8 mouse cellular contexts compared by ENCODE assay signal in genomic region chr13:14040186-14040585, GRCm38 (mm10). TPM values are rescaled to one million over a fixed set of nuclear protein-coding genes. Genes with fewer than 3 reads are reported as not detected.
DNase-seq lines count a peak whose midpoint lies in the region; ATAC-seq and TF ChIP-seq lines count a peak whose summit lies in the region.

No protein-coding gene starts in this region.

- H3K9ac ChIP-seq in embryonic facial prominence, embryonic 15.5 days, result 0 out of 2 replicates have a peak overlapping the region, but pooled peaks have one; percentile 77
- H3K9ac ChIP-seq in intestine, embryonic 15.5 days, result no peak overlapping the region
- peak overlapping the region; percentile 88 for H3K9ac ChIP-seq in neural tube, embryonic 13.5 days

- no peak for ATAC-seq in embryonic facial prominence, embryonic 15.5 days (ENCODE audit: insufficient number of reproducible peaks, low FRiP score, low TSS enrichment, low read depth)
- peak; percentile 65 for ATAC-seq in intestine, embryonic 15.5 days
- ATAC-seq in neural tube, embryonic 13.5 days (ENCODE audit: low read depth), result no peak

- peaks cover 36% of the 10 kb centered on the region for H3K79me3 ChIP-seq in C2C12 (ENCODE audit: low read depth)

- no peaks in the 10 kb centered on the region for H3K27me3 ChIP-seq in C2C12 (ENCODE audit: control insufficient read depth, insufficient read depth, insufficient read length)
- H3K27me3 ChIP-seq in embryonic facial prominence, embryonic 15.5 days, result no peaks in the 10 kb centered on the region
- no peaks in the 10 kb centered on the region for H3K27me3 ChIP-seq in intestine, embryonic 15.5 days (replicated peaks)
- 0 out of 2 replicates have a peak, but pooled peaks cover 4% of the 10 kb centered on the region for H3K27me3 ChIP-seq in neural tube, embryonic 13.5 days

- WGBS in embryonic facial prominence, embryonic 15.5 days, result 29% methylated on average over 5 of the region's 5 CpGs
- WGBS in intestine, embryonic 15.5 days, result 15% methylated on average over 5 of the region's 5 CpGs
- WGBS in neural tube, embryonic 13.5 days, result 22% methylated on average over 5 of the region's 5 CpGs

- peak overlapping the region; percentile 87 for H3K4me2 ChIP-seq in embryonic facial prominence, embryonic 15.5 days (replicated peaks)
- peak overlapping the region; percentile 87 for H3K4me2 ChIP-seq in intestine, embryonic 15.5 days (replicated peaks)
- H3K4me2 ChIP-seq in neural tube, embryonic 13.5 days, result peak overlapping the region; percentile 90

- DNase-seq in embryo, embryonic 10.5 days (ENCODE audit: low spot score), result peak; percentile 4
- DNase-seq in embryo, embryonic 9.5 days (ENCODE audit: extremely low spot score), result no peak
- no peak for DNase-seq in urinary bladder, postnatal 10 days (ENCODE audit: low spot score)
- no peak for DNase-seq in cerebellum, postnatal 25 days

- peaks cover 41% of the 10 kb centered on the region for H3K79me2 ChIP-seq in C2C12 (ENCODE audit: control insufficient read depth, insufficient read depth)

- H3K4me3 ChIP-seq in C2C12 (ENCODE audit: insufficient read depth, poor library complexity, severe bottlenecking), result peak overlapping the region; percentile 53
- H3K4me3 ChIP-seq in embryonic facial prominence, embryonic 15.5 days (replicated peaks), result peak overlapping the region; percentile 78
- peak overlapping the region; percentile 52 for H3K4me3 ChIP-seq in intestine, embryonic 15.5 days (replicated peaks)
- peak overlapping the region; percentile 65 for H3K4me3 ChIP-seq in neural tube, embryonic 13.5 days

- H3K4me1 ChIP-seq in embryonic facial prominence, embryonic 15.5 days, result peaks cover 13% of the 10 kb centered on the region
- H3K4me1 ChIP-seq in intestine, embryonic 15.5 days (replicated peaks), result peaks cover 7% of the 10 kb centered on the region; the same call in 1 of the 2 replicates
- peaks cover 30% of the 10 kb centered on the region for H3K4me1 ChIP-seq in neural tube, embryonic 13.5 days (replicated peaks)

- no peak overlapping the region for H3ac ChIP-seq in C2C12 (ENCODE audit: control insufficient read depth, insufficient read length, low read depth)

- H3K27ac ChIP-seq in embryonic facial prominence, embryonic 15.5 days (replicated peaks), result peak overlapping the region; percentile 96
- peak overlapping the region; percentile 91; the same call in 1 of the 2 replicates for H3K27ac ChIP-seq in intestine, embryonic 15.5 days
- H3K27ac ChIP-seq in neural tube, embryonic 13.5 days (replicated peaks), result peak overlapping the region; percentile 96

- no peaks in the 10 kb centered on the region for H3K36me3 ChIP-seq in C2C12 (ENCODE audit: control insufficient read depth, insufficient read depth)
- no peaks in the 10 kb centered on the region for H3K36me3 ChIP-seq in embryonic facial prominence, embryonic 15.5 days
- no peaks in the 10 kb centered on the region for H3K36me3 ChIP-seq in intestine, embryonic 15.5 days
- no peaks in the 10 kb centered on the region for H3K36me3 ChIP-seq in neural tube, embryonic 13.5 days

- TF ChIP-seq CTCF in C2C12 (IDR thresholded peaks at IDR 0.05; ENCODE audit: control insufficient read depth, insufficient read depth, insufficient read length), result no peak

- no peaks in the 10 kb centered on the region for H3K9me3 ChIP-seq in embryonic facial prominence, embryonic 15.5 days (replicated peaks)
- H3K9me3 ChIP-seq in intestine, embryonic 15.5 days, result no peaks in the 10 kb centered on the region
- no peaks in the 10 kb centered on the region for H3K9me3 ChIP-seq in neural tube, embryonic 13.5 days

TF ChIP-seq in C2C12, 6 proteins besides CTCF, POLR2A, EP300 and RAD21:
- TF ChIP-seq MAX (IDR thresholded peaks at IDR 0.05), result no peak
- TF ChIP-seq FOSL1 (IDR thresholded peaks at IDR 0.05; ENCODE audit: insufficient read depth, low read length, poor library complexity, severe bottlenecking), result peak; percentile 25
- no peak for TF ChIP-seq USF1 (IDR thresholded peaks at IDR 0.05; ENCODE audit: low read depth)
- peak; percentile 94 for TF ChIP-seq CEBPB (IDR thresholded peaks at IDR 0.05; ENCODE audit: low read depth)
- TF ChIP-seq MYOG (IDR thresholded peaks at IDR 0.05; ENCODE audit: control insufficient read depth, extremely low read depth, insufficient read length), result no peak
- no peak for TF ChIP-seq MYOD1 (IDR thresholded peaks at IDR 0.05; ENCODE audit: control insufficient read depth, insufficient read length, low read depth)
TF ChIP-seq in C2C12: peak in this region for 2.

RNA-seq across cellular contexts. Expression of gene Tbce, which starts 0.7 kb away (rescaled TPM):
- polyA plus RNA-seq in C2C12 (2012; fragmentation: generic; extraction: Trizol), result 17.2 TPM
- 53.8 and 56.7 TPM in 2 replicates for polyA plus RNA-seq in embryonic facial prominence, embryonic 15.5 days (2015; fragmentation: Nextera tagmentation; extraction: Ambion mirVana)
- 42.3 and 49.3 TPM in 2 replicates for polyA plus RNA-seq in intestine, embryonic 15.5 days (2015; fragmentation: Nextera tagmentation; extraction: Ambion mirVana)
- polyA plus RNA-seq in neural tube, embryonic 13.5 days (2015; fragmentation: Nextera tagmentation; extraction: Ambion mirVana), result 93.6 and 102 TPM in 2 replicates

RNA-seq across cellular contexts. Expression of gene Arid4b, which starts 22.8 kb away (rescaled TPM):
- 3.2 TPM for polyA plus RNA-seq in C2C12 (2012; fragmentation: generic; extraction: Trizol)
- polyA plus RNA-seq in embryonic facial prominence, embryonic 15.5 days (2015; fragmentation: Nextera tagmentation; extraction: Ambion mirVana), result 76.0 and 76.3 TPM in 2 replicates
- polyA plus RNA-seq in intestine, embryonic 15.5 days (2015; fragmentation: Nextera tagmentation; extraction: Ambion mirVana), result 51.7 and 52.2 TPM in 2 replicates
- 87.8 and 89.9 TPM in 2 replicates for polyA plus RNA-seq in neural tube, embryonic 13.5 days (2015; fragmentation: Nextera tagmentation; extraction: Ambion mirVana)

RNA-seq across cellular contexts. Expression of gene Ggps1, which starts 23.1 kb away (rescaled TPM):
- 8.6 TPM for polyA plus RNA-seq in C2C12 (2012; fragmentation: generic; extraction: Trizol)
- 48.3 and 48.7 TPM in 2 replicates for polyA plus RNA-seq in embryonic facial prominence, embryonic 15.5 days (2015; fragmentation: Nextera tagmentation; extraction: Ambion mirVana)
- polyA plus RNA-seq in intestine, embryonic 15.5 days (2015; fragmentation: Nextera tagmentation; extraction: Ambion mirVana), result 38.7 and 46.8 TPM in 2 replicates
- 73.4 and 83.1 TPM in 2 replicates for polyA plus RNA-seq in neural tube, embryonic 13.5 days (2015; fragmentation: Nextera tagmentation; extraction: Ambion mirVana)

Comparison
In these comparisons a context has a peak if more than half of its experiments do, and no peak if none do; other contexts are left out.
1. RNA of gene Arid4b, which starts 22.8 kb away (polyA plus RNA-seq): 87.8 to 89.9 TPM in neural tube, embryonic 13.5 days, 76.0 to 76.3 TPM in embryonic facial prominence, embryonic 15.5 days and 51.7 to 52.2 TPM in intestine, embryonic 15.5 days; 3.2 TPM in C2C12 (single experiment); every median in the first group is over 10 times any median in the second.
2. Peak in every context shown above with its lines, with median percentiles within 50 percentile points of each other: H3K4me3 ChIP-seq, H3K27ac ChIP-seq and H3K4me2 ChIP-seq.